Mouse (Mus musculus): Measurements from ENCODE around the gene Cadm4. TPM values are rescaled to one million over a fixed set of nuclear protein-coding genes. Genes with fewer than 3 reads are reported as not detected.

The Cadm4 gene
- total and polyA plus RNA-seq, 2 experiments from 2014 or later, result 102 to 412 TPM

DNA sequence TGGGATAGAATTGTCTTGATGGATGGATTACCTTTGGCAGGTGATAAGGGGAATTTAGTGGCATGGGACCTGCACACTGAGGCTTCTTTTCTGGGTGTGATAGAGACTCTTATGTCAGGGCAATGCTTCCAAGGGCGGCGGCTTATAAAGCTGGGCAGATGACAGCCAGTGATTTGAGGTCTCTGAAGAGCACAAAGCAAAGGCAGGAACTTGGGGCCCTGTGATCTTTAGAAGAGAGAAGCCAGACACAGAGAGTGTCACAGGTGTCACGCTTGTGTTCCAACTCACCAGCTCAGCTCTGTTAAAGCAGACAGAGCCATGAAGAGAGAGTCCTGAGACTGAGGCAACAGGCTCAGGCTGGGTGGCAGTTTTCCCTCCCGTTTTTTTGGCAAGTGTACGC is 13.9 kb upstream of the Cadm4 start:
- no peak for ATAC-seq
- Histone ChIP-seq H3K4me3 (ENCODE audit: low read depth, low read length) (no peak overlapping the region), H3K9me3 (ENCODE audit: low read length) (no peaks in the 10 kb centered on the region), H3K4me1 (ENCODE audit: insufficient read depth) (no peaks in the 10 kb centered on the region), H3K9ac (no peak overlapping the region), H3K27me3 (ENCODE audit: insufficient read depth, low read length) (no peaks in the 10 kb centered on the region; the same call in 1 of the 2 replicates), H3K36me3 (ENCODE audit: insufficient read depth) (no peaks in the 10 kb centered on the region), H3K27ac (ENCODE audit: low read depth, low read length) (no peak overlapping the region), H3K4me2 (ENCODE audit: low read depth) (no peak overlapping the region)
- WGBS, result 84% methylated on average over 5 of the region's 5 CpGs
- no peak for TF ChIP-seq CTCF (IDR thresholded peaks at IDR 0.05; ENCODE audit: low read depth)
- DNase-seq, result no peak

DNA sequence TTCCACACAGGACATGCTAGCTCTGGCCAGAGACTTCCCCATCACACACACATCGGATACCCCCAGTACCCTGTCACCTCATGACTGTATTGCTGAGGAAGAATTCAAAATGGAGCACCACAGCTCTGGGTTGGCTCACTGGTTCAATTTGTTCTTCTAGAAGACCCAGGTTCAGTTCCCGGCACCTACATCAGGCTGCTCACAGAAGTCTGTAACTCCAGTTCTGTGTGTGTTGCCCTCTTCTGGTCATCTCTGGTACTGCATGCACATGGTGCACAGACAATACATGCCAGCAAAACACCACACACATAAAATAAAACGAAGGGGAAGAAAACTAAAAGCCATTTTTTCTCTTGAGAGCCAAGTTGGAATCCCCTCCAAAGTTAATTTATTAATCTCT is 12.7 kb upstream of the Cadm4 start:
- 82% methylated on average over 3 of the region's 3 CpGs for WGBS
- Histone ChIP-seq H3K9ac (no peak overlapping the region), H3K4me2 (ENCODE audit: low read depth) (no peak overlapping the region), H3K27me3 (ENCODE audit: insufficient read depth, low read length) (no peaks in the 10 kb centered on the region), H3K4me1 (ENCODE audit: insufficient read depth) (no peaks in the 10 kb centered on the region), H3K9me3 (ENCODE audit: low read length) (no peaks in the 10 kb centered on the region), H3K27ac (ENCODE audit: low read depth, low read length) (no peak overlapping the region), H3K4me3 (ENCODE audit: low read depth, low read length) (no peak overlapping the region), H3K36me3 (ENCODE audit: insufficient read depth) (no peaks in the 10 kb centered on the region)
- no peak for DNase-seq
- TF ChIP-seq CTCF (IDR thresholded peaks at IDR 0.05; ENCODE audit: low read depth), result peak; percentile 53
- no peak for ATAC-seq

DNA sequence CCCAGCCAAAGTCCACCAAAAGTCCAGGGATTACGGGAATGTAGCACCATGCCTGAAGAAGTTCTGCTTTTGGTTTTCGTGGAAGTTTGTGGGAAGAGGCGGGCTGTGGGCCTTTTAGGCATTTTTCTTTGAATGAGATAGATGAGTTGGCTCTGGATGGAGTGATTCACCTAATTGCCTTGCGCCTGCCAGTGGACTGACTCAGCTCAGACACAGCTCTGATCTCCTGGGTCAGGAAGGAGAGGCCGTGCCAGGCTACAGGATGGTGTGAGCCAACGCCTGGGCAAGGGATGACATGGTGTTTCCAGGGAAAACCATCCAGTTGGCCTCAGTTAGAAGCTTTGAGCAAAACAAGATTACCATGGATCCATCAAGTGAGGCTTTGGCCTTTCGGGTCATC is 11.5 kb upstream of the Cadm4 start:
- no peaks in the 10 kb centered on the region for H3K9me3 ChIP-seq (ENCODE audit: low read length)
- no peak overlapping the region for H3K27ac ChIP-seq (ENCODE audit: low read depth, low read length)
- TF ChIP-seq CTCF (IDR thresholded peaks at IDR 0.05; ENCODE audit: low read depth), result no peak
- H3K9ac ChIP-seq, result no peak overlapping the region
- H3K27me3 ChIP-seq (ENCODE audit: insufficient read depth, low read length), result no peaks in the 10 kb centered on the region
- no peak overlapping the region for H3K4me3 ChIP-seq (ENCODE audit: low read depth, low read length)
- 91% methylated on average over 7 of the region's 7 CpGs for WGBS
- H3K4me1 ChIP-seq (ENCODE audit: insufficient read depth), result 0 out of 2 replicates have a peak, but pooled peaks cover 5% of the 10 kb centered on the region
- no peaks in the 10 kb centered on the region for H3K36me3 ChIP-seq (ENCODE audit: insufficient read depth)
- ATAC-seq (no peak), DNase-seq (no peak)
- H3K4me2 ChIP-seq (ENCODE audit: low read depth), result no peak overlapping the region

DNA sequence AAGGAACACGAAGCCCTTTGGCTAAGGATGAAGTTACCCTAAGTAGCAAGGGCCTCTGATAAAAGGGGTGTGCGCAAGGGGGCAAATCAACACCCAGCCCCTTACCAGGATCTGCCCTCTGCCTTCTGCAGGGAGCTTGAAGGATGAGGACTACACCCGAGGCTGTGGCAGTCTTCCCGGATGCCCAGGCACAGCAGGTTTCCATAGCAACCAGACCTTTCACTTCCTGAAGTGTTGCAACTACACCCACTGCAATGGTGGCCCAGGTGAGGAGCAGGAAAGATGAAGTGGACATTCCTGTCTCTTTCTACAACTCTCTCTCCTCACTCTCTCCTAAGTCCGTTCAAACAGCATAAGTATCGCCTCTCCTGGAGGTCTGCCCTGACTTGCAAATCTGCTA is 9.4 kb upstream of the Cadm4 start:
- peak; percentile 21; the same call in 1 of the 2 replicates for ATAC-seq

GRCm38 (mm10) chr7:24472937-24473336 is 8.9 kb upstream of the Cadm4 start:
- ATAC-seq (no peak), DNase-seq (peak; percentile 38)
- Histone ChIP-seq H3K27ac (ENCODE audit: low read depth, low read length) (no peak overlapping the region), H3K4me3 (ENCODE audit: low read depth, low read length) (no peak overlapping the region), H3K9me3 (ENCODE audit: low read length) (no peaks in the 10 kb centered on the region), H3K27me3 (ENCODE audit: insufficient read depth, low read length) (no peaks in the 10 kb centered on the region), H3K4me2 (ENCODE audit: low read depth) (no peak overlapping the region), H3K4me1 (ENCODE audit: insufficient read depth) (0 out of 2 replicates have a peak, but pooled peaks cover 5% of the 10 kb centered on the region), H3K9ac (no peak overlapping the region), H3K36me3 (ENCODE audit: insufficient read depth) (no peaks in the 10 kb centered on the region)
- peak; percentile 72 for TF ChIP-seq CTCF (IDR thresholded peaks at IDR 0.05; ENCODE audit: low read depth)
- 70% methylated on average over 7 of the region's 7 CpGs for WGBS

More for the DNA sequence above, 9.4 kb upstream of the Cadm4 start:
- H3K27ac ChIP-seq (ENCODE audit: low read depth, low read length), result no peak overlapping the region
- H3K9me3 ChIP-seq (ENCODE audit: low read length), result no peaks in the 10 kb centered on the region
- H3K4me1 ChIP-seq (ENCODE audit: insufficient read depth), result 0 out of 2 replicates have a peak, but pooled peaks cover 5% of the 10 kb centered on the region
- H3K36me3 ChIP-seq (ENCODE audit: insufficient read depth), result no peaks in the 10 kb centered on the region
- H3K4me2 ChIP-seq (ENCODE audit: low read depth), result no peak overlapping the region
- no peak for TF ChIP-seq CTCF (IDR thresholded peaks at IDR 0.05; ENCODE audit: low read depth)
- H3K4me3 ChIP-seq (ENCODE audit: low read depth, low read length), result no peak overlapping the region
- no peak for DNase-seq
- H3K9ac ChIP-seq, result no peak overlapping the region
- no peaks in the 10 kb centered on the region for H3K27me3 ChIP-seq (ENCODE audit: insufficient read depth, low read length)
- 69% methylated on average over 6 of the region's 6 CpGs for WGBS

DNA sequence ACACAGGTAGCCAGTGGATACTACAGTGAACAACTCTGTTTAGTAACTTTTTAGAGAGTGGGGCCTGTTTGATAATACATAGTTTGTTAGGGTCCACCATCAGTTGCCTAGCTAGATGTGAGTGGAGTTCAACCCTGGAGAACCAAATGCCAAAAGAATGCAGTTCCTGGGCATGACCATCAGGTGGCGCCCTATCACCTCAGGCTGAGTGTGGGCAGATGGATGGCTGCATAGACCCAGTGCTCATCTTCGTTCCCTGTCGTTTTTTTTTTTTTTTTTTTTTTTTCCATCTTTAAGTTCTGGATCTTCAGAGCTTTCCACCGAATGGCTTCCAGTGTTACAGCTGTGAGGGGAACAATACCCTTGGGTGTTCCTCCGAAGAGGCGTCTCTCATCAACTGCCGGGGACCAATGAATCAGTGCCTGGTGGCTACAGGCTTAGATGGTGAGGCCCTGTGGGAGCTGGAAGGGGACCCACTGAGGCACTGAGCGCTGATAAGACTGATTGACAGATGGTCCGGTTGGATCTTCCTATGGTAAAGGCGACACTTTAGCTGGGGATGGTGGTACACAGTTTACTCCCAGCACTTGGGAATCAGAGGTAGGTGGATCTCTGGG is 7.8 kb upstream of the Cadm4 start:
- Histone ChIP-seq H3K4me2 (ENCODE audit: low read depth) (no peak overlapping the region), H3K4me1 (ENCODE audit: insufficient read depth) (0 out of 2 replicates have a peak, but pooled peaks cover 5% of the 10 kb centered on the region), H3K4me3 (ENCODE audit: low read depth, low read length) (no peak overlapping the region), H3K36me3 (ENCODE audit: insufficient read depth) (no peaks in the 10 kb centered on the region), H3K27me3 (ENCODE audit: insufficient read depth, low read length) (no peaks in the 10 kb centered on the region), H3K27ac (ENCODE audit: low read depth, low read length) (no peak overlapping the region), H3K9ac (no peak overlapping the region), H3K9me3 (ENCODE audit: low read length) (no peaks in the 10 kb centered on the region)
- WGBS, result 45% methylated on average over 10 of the region's 10 CpGs
- ATAC-seq (peak; percentile 46; the same call in 1 of the 2 replicates), DNase-seq (peak; percentile 58)
- TF ChIP-seq CTCF (IDR thresholded peaks at IDR 0.05; ENCODE audit: low read depth), result peak; percentile 90

DNA sequence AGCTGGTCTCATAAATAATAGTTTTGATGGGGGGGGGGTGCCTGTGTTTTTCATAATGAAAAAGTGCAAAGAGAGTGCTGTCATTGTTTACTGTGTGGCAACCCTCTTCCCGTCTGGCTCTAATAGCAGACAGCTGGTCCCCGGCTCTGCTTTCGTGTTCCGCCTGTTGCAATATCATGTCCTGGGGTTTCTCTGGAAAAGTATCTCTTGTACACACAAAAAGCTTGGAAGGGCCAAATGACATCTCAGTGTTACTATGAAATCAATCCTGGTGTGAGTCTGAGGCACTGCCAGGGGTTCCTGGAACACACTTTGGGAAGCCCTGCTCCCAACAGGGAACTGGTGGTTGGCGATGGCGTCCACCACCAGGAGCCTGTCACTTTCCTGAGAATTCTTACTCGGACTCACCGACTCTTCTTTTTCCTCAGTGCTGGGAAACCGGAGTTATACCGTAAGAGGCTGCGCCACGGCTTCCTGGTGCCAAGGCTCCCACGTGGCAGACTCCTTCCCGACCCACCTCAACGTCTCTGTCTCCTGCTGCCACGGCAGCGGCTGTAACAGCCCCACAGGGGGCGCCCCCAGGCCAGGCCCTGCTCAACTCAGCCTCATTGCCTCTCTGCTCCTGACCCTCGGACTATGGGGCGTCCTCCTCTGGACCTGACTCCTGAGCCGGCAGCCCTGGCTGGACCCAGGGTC is 6.9 kb upstream of the Cadm4 start:
- H3K36me3 ChIP-seq (ENCODE audit: insufficient read depth), result no peaks in the 10 kb centered on the region
- 28% methylated on average over 21 of the region's 21 CpGs for WGBS
- DNase-seq, result no peak
- 0 out of 2 replicates have a peak, but pooled peaks cover 5% of the 10 kb centered on the region for H3K4me1 ChIP-seq (ENCODE audit: insufficient read depth)
- peak overlapping the region; percentile 19; the same call in 1 of the 2 replicates for H3K4me2 ChIP-seq (ENCODE audit: low read depth)
- H3K9me3 ChIP-seq (ENCODE audit: low read length), result no peaks in the 10 kb centered on the region
- H3K9ac ChIP-seq, result no peak overlapping the region
- TF ChIP-seq CTCF (IDR thresholded peaks at IDR 0.05; ENCODE audit: low read depth), result peak; percentile 43; the same call in 1 of the 2 replicates
- H3K27me3 ChIP-seq (ENCODE audit: insufficient read depth, low read length), result no peaks in the 10 kb centered on the region
- peak; percentile 38; the same call in 1 of the 2 replicates for ATAC-seq
- H3K4me3 ChIP-seq (ENCODE audit: low read depth, low read length), result no peak overlapping the region
- peak overlapping the region; percentile 15; the same call in 1 of the 2 replicates for H3K27ac ChIP-seq (ENCODE audit: low read depth, low read length)
